Mouse (Mus musculus) right cerebral cortex, postnatal 14 days (tissue): Measurements from ENCODE around the gene Pgap3.
A peak's percentile ranks its signal among the peaks of the same experiment; 100 is the strongest.

Experiments
- DNase-seq: peaks from one replicate; pipeline ENCODE4 v3.0.0; 2022

Gene Pgap3

DNA sequence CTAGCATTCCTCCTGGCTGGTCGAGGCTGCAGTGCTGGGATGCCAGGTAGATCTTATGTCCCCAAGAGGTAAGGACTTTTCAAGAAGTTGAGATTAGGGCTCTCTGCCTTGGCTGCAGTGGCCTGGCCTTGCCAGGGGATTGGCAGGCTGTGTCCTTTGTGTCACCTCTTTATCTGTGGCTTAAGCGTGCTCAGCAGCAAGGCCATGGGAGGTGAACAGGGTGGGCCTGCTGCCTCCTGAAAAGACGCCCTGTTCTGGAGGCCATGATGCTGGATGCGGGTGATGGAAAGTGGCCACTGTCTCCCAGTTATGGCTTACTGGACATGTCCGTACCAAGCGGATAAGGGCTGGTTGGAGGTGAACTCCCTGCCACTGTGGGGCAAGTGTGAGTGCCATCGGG lies 20.9 kb downstream of the Pgap3 start:
- no peak for DNase-seq

DNA sequence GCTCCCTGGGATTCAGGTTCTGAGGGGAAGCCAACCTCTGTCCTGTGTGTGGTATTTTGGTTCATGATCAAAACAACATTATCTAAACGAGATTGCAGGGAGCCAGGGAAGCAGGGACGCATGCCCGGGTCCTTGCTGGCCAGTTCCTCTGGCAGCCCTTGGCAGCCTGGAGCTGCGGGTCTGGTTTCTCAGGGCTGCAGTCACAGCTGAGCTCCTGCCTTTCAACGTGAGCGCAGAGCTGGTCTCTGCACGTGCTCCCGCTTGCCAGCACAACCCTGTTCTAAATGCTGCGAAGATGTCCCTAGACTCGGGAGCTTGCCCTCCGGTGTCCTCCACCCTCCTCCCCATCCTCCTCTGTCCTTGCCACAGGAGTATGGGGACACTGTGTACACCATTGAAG lies 22.5 kb downstream of the Pgap3 start:
- no peak for DNase-seq

DNA sequence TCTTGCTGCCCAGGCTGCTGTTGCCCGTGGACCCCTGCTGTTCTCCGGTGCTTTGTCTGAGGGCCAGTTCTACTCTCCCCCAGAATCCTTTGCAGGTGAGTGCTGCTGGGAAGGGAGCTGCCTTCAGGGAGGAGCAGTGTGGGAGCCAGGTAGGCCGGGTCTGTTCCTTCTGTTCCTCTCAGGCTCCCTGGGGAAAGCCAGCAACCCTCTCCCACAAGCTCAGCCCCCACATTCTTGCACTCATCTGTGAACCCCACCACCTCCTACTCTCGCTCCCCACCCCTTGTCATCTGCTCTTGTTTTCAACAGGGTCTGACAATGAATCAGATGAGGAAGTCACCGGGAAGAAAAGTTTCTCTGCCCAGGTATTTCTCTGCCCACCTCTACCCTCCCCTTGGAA lies 23.5 kb downstream of the Pgap3 start:
- no peak for DNase-seq

DNA sequence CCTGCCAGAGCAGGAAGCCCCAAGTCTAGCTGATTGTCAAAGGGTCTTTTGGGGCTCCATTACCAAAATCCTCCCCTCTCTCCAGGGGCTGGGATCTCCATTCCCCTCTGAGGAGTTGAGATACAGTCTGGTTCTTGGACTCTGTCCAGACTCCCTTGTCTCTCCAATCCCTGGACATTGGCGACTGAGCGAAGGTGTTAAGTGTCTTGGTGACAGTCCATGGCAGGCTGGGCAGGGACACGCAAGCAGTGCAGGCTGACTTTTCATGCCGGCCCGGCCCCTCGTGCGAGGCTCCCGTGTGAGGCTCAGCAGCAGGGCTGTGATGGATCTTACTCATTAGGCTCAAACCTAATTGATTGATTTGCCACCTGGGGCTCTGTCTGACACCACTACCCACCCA lies 26.0 kb downstream of the Pgap3 start:
- DNase-seq, result no peak

DNA sequence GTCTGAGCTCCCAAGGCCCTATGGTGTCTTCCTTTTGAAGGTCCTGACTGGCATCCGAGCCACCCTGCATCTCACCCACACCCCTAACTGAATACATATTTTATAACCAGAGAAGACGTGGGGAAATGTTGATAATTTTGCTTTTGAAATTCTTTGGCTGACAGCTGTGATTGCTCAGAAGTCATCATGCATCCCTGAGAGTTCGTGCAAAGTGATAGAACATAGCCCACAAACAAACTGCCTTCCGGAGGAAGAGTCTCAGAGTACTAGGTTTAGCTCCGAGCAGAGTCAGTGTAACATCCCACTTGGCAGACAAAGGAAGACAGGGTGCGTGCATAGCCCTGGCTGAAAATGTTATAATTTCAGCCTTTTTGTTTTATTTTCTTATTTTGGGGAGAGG lies 27.0 kb downstream of the Pgap3 start:
- DNase-seq, result no peak

DNA sequence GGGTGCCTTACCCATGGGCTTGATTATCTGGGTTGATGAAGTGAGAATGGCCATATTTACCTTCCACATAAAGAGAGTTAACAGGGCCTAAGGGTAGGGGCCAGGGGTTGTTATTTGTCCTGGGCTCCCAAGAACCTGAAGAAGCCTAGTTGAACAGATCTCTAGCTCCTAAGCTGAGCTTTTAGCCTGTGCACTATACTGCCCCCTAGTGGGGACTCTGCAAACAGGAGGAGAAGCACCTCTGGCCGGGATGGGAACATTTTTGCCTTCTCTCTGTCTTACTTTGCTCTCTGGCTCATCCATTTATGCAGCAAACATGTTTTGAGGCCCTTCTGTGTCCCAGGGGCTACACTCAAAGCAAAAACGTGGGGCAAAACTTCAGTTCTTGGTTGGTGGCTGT lies 27.9 kb downstream of the Pgap3 start:
- peak; percentile 72 for DNase-seq

DNA sequence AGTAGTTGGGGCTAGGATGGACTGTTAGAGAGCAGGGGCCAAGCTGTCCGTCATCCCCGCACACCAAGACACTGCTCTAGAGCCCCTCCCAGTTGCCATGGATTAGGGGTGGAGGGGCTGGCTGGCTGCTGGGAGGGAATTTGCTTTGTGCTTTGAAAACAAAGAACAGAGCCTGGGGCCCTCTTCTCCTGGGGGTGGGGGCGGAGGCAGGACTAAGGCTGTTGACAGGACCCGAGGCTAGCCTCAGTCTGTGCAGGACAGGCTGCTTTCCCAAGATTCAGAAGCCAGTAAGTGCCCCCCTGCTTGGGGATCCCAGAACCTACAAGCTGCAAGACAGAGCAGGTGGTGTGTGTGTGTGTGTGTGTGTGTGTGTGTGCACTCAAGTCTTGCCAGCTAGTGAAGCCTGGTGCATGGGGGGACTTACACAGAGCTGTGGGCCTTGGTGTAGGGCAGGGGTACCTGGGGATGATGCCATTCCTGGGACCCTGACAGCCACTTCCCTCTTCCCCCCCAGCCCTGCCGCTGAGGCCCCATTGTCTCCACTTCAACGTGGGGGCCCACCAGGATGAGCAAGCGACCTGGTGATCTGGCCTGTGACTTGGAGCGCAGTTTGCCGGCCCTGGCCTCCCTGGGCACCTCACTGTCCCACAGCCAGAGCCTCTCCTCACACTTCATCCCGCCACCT lies 28.6 kb downstream of the Pgap3 start:
- no peak for DNase-seq

DNA sequence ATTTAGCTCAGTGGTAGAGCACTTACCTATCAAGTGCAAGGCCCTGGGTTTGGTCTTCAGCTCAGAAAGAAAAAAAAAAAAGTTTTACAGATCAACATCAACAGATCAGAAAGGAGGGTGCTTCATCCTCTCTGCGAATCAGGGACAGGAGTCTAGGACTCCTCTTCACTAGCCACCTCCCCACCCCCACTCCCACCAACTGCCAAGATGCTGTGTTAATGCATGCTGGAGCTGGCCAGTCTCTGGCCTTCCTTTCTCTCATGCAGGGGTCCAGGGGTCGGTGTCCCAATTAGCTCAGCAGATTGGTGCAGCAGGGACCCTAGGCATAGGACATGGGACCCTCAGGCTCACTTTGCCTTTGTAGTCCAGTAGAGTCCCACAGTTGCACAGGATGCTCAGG lies 29.7 kb downstream of the Pgap3 start:
- DNase-seq, result no peak

DNA sequence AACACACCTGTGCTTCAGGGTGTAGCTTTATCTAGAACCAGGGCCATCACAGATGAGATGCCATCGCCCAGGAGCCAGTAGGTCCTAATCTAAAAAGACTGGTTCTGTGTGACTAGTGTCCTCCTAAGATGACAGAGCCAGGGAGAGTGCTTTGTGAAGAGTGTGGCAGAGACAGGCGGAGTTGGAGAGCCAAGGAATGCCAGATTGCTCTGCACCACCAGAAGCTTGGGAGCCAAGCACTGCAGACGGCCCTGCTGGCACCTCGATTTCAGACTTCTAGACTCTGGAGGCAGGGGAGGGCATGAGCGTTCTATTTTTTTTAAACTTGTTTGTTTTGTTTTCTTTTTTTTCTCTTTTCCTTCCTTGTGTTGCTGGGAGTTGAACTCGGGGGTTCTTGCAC lies 31.0 kb downstream of the Pgap3 start:
- DNase-seq, result no peak

DNA sequence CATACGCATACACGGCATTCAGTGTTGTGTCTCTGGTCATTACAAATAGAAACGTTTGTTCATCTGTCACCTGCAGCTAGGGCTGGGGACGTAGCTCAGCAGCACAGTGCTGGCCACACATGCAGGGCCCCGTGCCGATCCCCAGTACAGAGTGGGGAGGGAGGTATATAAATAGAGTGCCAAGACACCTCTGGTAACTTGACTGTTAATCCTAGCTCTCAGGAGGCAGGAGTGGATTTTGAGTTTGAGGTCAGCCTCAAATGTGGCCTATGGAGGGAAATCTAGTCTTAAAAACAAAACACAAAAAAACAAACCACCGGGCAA lies 32.5 kb downstream of the Pgap3 start:
- no peak for DNase-seq

DNA sequence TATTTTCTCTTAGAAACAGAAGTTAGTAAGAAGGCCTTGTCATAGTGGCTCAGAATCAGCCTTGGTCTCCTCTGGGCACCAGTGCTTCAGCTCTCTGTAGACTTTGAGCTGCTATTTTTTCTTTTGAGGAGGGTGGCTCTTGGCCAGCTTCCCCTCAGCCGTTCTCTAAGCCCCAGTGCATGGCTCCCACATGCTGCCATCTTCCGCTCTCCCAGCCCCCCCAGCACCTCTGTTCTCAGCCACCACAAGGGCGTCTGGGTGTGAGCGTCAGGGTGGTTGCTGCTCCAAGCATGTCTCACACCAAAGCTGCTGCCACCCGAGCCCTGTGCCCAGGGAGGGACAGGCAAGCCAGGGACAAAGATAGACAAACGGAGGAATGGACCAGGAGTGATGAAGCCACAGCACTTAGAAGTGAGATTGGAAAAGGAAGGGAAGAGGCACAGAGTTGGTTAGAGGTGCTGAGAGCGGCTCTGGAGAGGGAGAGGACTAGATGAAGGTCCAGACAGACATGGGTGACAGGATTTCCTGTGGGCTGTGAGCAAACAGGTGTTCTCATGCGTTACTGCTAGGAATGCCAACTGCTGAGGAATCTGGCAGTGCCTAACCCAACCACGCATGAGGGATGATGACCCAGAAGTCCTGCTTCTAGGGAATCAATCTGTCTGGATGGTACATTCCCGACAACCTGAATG lies 33.0 kb downstream of the Pgap3 start:
- peak; percentile 59 for DNase-seq

DNA sequence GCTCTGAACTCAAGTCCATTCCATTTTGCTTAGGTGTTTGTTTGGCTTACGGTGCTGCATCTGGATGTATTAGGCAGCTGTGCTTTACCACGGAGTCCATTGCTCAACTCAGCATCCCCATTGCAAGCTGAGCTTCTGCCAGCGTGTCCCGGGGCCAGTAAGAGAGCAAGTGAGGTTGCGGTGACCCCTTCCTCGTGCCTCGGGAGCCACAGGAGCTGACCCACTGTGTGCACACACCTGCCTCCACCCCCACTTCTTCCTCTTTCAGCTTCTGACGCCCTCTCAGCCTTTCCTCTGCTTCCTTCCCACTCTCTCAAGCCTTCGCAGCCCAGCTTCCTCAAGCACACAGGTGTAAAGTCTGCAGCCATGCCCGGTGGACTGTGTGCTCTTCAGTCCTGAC lies 34.0 kb downstream of the Pgap3 start:
- no peak for DNase-seq

DNA sequence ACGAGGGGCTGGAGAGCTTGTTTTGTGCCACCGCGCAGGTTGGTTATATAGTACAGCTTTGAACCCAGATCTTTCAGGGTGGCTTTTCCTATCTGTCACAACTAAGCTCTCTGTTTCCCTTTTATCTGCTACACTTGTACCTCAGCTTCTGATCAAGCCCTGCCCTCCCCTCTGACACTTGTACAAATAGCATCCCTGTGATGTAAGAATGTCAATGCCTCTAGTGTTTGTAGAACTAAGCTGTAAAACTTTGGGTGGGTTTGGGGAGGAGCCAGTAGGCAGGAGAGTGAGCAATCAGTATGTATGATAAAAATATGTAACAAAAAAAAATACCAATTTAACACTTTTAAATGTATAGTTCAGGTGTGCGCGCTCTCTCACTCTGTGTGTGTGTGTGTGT lies 35.9 kb downstream of the Pgap3 start:
- DNase-seq, result no peak

DNA sequence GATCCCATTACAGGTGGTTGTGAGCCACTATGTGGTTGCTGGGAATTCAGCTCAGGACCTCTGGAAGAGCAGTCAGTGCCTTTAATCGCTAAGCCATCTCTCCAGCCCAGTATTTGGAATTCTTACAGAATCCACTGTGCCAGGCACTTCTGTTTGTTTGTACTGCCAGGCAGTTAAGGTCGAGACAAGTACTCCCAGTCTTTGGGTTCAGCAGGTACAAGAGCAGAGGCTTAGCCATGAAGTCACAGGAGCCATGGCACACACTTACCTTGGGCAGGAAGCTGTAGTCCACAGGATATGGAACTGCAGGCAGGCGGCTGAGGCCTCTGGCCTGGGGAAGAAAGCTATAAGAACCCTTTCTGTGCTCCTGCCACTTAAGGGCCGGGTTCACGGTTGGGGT lies 36.5 kb downstream of the Pgap3 start:
- DNase-seq, result no peak

DNA sequence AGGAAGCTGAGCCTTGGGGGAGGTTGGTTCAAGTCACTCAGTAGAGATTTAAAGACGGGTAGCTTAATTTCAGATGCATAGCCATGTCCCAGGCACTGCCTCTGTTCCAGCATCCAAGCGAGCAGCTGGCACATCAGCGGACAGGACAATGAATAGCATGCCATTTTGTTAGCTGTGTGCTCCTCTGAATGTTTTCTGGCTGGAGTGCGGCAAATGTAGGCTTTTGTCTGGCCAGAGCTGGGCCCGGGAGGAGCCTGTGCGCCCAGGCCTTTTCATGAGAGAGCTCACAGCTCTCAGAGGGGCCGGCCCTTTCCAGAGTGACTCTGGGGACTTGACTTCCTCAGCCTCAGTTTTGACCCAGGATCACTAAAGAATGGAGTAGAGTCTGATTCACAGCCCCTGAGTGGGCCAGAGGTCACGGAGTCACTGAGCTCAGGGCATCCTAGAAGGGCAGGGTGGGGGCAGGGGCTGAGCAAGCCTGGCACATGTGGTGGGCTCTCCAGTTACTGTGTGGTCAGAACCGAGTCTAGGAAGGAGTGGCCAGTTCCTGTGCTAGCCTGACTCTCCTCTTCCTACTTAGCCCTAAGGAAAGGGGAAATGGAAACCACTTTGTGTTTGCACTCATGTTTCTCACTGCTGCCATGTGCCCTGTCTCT lies 39.3 kb downstream of the Pgap3 start:
- DNase-seq, result no peak

DNA sequence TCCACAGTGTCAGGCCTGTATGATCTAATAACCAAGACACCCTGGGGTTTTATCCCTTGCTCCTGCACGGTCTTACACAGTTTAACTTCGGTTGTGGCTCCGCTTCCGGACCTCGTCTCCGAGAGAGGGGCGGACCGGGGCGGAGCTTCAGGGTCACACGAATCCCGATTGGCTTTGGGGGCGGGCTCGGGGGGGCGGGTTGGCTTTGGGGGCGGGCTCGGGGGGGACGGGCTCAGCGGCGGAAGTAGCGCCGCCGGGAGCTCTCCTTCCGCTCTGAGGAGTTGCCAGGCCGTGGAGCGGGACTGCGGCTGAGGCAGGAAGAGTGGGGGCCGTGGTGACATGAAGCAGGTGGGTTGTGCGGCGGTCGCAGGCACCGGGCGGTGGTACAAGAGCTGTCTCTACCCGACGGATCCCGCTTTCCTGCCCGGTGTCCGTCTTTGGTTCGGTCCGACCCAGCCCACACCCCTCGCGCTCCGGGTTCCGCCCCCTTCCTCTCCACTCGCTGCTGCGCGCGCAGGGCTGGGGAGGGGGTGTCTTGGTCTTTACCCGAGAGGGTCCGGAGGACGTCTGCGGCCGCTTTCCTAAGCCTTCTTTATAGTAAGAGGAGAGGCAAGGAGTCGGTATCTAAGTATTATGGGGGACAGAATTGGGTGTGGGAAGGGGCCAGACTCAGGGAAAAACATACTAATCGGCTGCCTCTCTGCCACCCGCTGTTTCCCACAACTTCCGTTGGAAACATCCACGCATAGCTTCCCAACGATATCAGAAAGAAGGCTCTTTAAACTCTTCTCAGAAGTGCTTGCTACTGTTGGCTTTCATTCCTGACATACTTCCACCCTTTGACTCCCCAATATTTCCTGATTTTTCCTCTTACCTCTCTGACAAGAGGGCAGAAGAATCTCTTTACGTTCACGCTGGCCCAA lies 41.9 kb downstream of the Pgap3 start, which contains the start of gene Stard3:
Gene Stard3 (plus strand): TSS at position 208 of the 923 bp plus-strand sequence.
- DNase-seq, result peak; percentile 85

DNA sequence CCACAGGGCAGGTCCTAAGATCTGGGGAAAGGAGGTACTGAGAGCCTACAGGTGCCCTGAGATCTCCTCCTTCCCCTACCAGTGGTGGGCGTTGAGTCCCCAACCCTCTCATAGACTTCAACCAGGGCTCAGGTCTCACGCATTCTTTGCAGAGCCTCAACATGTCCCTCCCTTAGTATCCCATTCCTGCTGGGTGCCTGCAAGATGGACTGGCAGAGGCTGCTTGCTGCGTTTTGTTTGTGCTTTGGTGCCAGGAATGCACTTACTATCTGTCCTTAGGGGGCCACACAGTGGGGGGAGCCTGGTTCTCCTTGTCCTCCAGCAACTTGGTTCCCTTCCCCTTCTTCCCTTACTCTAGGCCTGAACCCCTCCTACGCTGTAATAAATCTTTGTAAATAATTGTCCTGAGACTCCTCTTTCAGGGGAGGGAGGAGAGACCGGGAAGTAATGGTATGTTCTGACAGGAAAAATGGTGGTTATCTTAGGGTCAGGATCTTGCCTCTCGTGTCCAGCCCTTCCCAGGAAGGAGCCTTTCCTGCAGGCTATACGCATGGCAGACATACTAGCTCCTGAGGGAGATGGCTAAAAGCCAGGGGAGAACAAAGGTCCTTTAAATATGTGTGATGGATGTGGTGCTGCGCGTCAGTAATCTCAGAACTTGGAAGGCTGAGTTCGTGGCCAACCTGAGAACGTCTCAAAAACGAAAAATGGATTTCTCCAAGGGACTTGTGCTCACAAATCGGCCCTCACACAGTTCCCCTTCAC lies 42.7 kb downstream of the Pgap3 start:
- DNase-seq, result no peak

DNA sequence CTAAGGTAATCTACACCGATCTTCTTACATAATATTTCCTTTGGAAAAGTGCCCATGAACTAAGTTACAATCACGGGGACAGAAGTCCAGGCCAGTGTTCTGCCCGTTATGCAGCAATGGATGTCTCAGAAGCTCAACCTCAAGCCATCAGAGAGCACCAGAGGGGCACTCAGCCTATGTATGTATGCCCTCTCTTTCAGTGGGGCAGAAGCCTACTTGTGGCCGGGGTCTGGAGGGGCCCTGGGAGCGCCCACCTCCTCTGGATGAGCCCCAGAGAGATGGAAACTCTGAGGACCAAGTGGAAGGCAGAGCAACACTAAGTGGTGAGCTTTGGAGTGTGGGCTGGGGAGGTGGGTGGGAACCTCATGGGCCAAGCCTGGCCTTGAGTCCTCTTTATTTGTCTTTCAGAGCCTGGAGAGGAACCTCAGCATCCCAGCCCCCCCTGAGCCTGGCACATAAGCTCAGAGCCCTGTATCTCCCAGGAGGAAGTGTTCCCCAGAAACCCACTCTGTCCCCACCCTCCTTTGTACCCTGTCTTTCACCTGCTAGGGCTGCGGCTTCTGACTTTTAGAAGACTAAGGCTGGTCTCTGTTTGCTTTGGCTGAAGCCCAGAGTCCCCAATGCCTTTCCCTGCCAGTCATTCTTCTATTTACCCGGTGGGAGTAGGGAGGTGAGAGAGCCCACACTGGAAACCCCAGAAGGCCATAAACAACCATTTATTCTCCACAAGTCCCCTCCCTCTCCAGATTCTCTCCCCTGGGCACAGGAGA lies 43.5 kb downstream of the Pgap3 start:
- no peak for DNase-seq

DNA sequence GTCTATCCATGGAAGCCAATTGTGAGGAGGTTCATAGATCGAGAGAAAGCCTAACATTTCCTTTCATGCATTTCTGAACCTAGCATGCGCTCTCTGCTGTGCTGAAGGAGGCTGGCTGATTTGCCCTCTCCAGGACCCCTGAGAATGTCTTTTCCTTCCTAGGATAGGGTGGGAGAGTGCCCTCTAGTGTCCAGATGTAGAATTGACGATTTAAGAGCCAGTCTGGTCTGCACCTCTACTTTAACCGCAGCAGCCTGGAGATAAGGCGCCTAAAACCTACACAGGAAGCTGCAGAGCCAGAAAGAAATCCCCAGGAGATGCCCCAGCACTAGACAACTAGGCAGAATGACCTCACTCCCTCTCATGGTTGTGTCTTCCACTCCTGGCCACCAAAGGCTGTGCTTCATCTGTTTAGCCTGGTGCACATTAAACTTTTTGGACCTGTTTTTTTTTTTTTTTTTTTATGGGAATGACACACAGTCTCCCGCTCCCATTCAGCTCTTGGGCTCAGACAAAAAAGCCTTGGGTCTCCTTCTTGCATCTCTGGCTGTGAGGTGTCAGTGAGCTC lies 44.5 kb downstream of the Pgap3 start:
- DNase-seq, result no peak

DNA sequence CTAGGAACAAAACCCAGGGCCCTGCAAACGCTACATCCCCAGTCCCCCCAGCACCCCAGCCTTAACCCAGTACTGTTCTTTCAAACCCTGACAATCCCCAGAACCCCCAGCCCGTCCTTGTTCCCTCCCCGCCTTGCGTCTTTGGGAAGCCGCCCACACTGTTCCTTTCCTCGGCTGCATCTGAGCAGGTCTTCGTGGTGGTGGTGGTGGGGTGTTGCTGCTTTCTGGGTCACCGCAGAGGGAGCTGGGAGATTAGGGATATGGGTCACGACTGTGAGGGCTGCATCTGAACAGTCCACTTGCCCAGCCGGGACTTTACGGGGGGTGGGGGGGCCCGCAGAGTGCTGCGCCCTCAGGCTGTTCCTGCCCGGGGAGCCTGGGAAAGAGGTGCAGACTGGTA lies 45.8 kb downstream of the Pgap3 start:
- no peak for DNase-seq

DNA sequence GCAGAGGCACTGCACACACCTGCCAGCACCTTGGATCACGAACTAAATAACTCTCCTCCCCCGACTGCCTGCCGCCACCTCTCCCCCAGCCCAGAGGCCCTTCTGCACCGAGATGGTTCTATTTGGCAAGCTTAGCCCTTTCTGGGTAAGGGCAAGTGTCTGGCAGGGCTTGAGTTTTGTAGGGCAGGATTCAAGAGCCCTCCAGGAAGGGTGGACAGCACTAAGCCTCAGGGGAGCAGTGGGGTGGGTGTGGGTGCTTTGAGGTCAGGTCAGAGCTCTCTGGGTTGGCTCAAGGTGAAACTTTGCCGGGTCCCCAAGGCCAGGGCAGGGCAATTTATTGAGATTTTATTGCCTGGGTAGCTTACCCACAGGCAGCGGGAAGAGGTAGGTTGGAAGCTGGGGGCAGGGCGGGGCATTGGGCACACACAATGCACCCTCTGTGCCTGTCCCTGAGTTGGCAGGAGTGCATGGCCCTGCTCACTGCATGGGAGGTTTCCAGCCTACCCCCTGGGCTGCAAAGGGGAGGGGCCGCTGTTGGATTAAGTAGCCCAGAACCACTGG lies 46.6 kb downstream of the Pgap3 start:
- no peak for DNase-seq
